Mouse (Mus musculus) liver, postnatal 0 days (tissue): ENCODE results near the gene Bpgm.

Experiments
- CTCF ChIP-seq: sonication (generic); IDR thresholded peaks from 2 replicates; pipeline ENCODE4 v1.5.1; 2016; ENCODE audit warnings: antibody characterized with exemption, low read depth
- EP300 ChIP-seq: IDR thresholded peaks from 2 replicates; pipeline ENCODE4 v1.6.1; 2016; ENCODE audit warnings: antibody characterized with exemption, low read depth, mild to moderate bottlenecking

GRCm38 (mm10) chr6:34463582-34463981 is 12.4 kb upstream of the Bpgm start:
- TF ChIP-seq EP300 (no peak), CTCF (no peak)
